ENCODE assay signal across 15 mouse cellular contexts in the genomic region with DNA sequence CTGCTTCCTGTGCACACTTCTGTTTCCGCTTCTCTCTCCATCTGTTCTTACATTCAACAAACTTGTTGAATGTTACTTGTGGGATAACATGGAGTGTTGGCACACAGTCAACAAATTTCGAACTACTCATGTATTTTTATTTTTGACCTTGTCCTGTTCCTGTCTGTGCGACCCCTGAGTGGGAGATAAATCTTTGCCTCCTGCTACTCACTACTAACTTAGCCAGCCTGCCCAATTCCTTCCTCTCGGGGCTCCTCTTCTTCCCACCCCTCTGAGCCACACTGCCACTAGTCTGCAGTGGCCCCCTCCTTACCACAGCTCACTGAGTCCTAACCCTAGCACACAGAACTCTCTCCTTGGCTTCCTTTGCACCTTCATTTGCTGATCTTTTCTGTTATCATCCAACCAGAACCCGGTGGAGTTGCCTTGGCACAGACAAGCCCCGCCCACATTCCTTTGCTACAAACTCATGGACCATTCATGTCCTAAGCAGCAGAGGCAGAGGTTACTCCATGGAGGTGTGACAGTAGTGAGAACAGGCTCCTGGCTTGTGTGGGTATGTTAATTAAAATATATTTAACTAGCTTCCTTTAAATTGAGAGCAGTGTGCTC.
DNase-seq lines count a peak whose midpoint lies in the region; ATAC-seq and TF ChIP-seq lines count a peak whose summit lies in the region.
"Had no signal": no experiment of that assay in that cellular context is flagged by ENCODE, and none has a peak within 500 bp of the region (broad histone marks: within the 10 kb centered on the region; RNA-seq: fewer than 3 reads in every experiment).

No protein-coding gene starts in this region.

- H3K9ac ChIP-seq in heart, embryonic 14.5 days (ENCODE audit: low read length), result no peak overlapping the region
- H3K9ac ChIP-seq in heart, adult 2 months (ENCODE audit: low read depth, low read length), result no peak overlapping the region
- H3K9ac ChIP-seq in lung, postnatal 0 days (replicated peaks; ENCODE audit: low read depth), result no peak overlapping the region
- no peak overlapping the region for H3K9ac ChIP-seq in kidney, embryonic 14.5 days (ENCODE audit: low read depth, low read length)
- H3K9ac ChIP-seq in stomach, embryonic 16.5 days (ENCODE audit: low read length), result no peak overlapping the region
- H3K9ac ChIP-seq: embryonic facial prominence, embryonic 13.5 days; midbrain, embryonic 15.5 days had no signal

- no peak overlapping the region for H3K4me3 ChIP-seq in heart, embryonic 14.5 days (ENCODE audit: control insufficient read depth in 1 of 2, insufficient read depth in 1 of 2, low read depth in 1 of 2, low read length in 2 of 2)
- no peak overlapping the region for H3K4me3 ChIP-seq in heart, adult 2 months
- H3K4me3 ChIP-seq in lung, postnatal 0 days (ENCODE audit: low read depth, low read length), result no peak overlapping the region
- no peak overlapping the region for H3K4me3 ChIP-seq in kidney, embryonic 14.5 days (ENCODE audit: low read length)
- no peak overlapping the region for H3K4me3 ChIP-seq in stomach, embryonic 16.5 days (replicated peaks; ENCODE audit: low read length)
- H3K4me3 ChIP-seq: embryonic facial prominence, embryonic 13.5 days; forebrain, embryonic 10.5 days; midbrain, embryonic 15.5 days had no signal

- no peak for TF ChIP-seq POLR2A in heart, adult 2 months (IDR thresholded peaks at IDR 0.05; ENCODE audit: insufficient read depth, low read depth, low read length)

- no peaks in the 10 kb centered on the region for H3K27me3 ChIP-seq in heart, embryonic 14.5 days (ENCODE audit: control insufficient read depth, insufficient read depth, low read length)
- H3K27me3 ChIP-seq in heart, adult 2 months (ENCODE audit: control insufficient read depth, insufficient read depth, low read length), result no peaks in the 10 kb centered on the region
- no peaks in the 10 kb centered on the region for H3K27me3 ChIP-seq in lung, postnatal 0 days (replicated peaks; ENCODE audit: insufficient read depth, low read length)
- no peaks in the 10 kb centered on the region for H3K27me3 ChIP-seq in kidney, embryonic 14.5 days (ENCODE audit: control insufficient read depth, insufficient read depth, low read length)
- no peaks in the 10 kb centered on the region for H3K27me3 ChIP-seq in stomach, embryonic 16.5 days (ENCODE audit: control insufficient read depth, insufficient read depth, low read length)
- H3K27me3 ChIP-seq: embryonic facial prominence, embryonic 13.5 days; midbrain, embryonic 15.5 days had no signal

- TF ChIP-seq EP300 in heart, adult 2 months (IDR thresholded peaks at IDR 0.05; ENCODE audit: insufficient read depth, low read depth, low read length), result no peak
- TF ChIP-seq EP300 in lung, postnatal 0 days (IDR thresholded peaks at IDR 0.05), result no peak

- peak overlapping the region; percentile 46 for H3K4me2 ChIP-seq in heart, embryonic 14.5 days (ENCODE audit: low read length)
- H3K4me2 ChIP-seq in lung, postnatal 0 days (replicated peaks; ENCODE audit: low read depth, low read length), result no peak overlapping the region
- H3K4me2 ChIP-seq in kidney, embryonic 14.5 days (replicated peaks; ENCODE audit: low read depth, low read length), result no peak overlapping the region
- no peak overlapping the region for H3K4me2 ChIP-seq in stomach, embryonic 16.5 days (ENCODE audit: low read depth, low read length)
- H3K4me2 ChIP-seq: embryonic facial prominence, embryonic 13.5 days; midbrain, embryonic 15.5 days had no signal

- no peak for TF ChIP-seq CTCF in heart, adult 2 months (IDR thresholded peaks at IDR 0.05)
- TF ChIP-seq CTCF in lung, postnatal 0 days (IDR thresholded peaks at IDR 0.05), result no peak

- no peaks in the 10 kb centered on the region for H3K79me2 ChIP-seq in heart, adult 2 months (replicated peaks; ENCODE audit: control insufficient read depth, insufficient read depth, low read length)

- peaks cover 9 to 31% of the 10 kb centered on the region in 2 experiments for H3K4me1 ChIP-seq in heart, embryonic 14.5 days (ENCODE audit: control insufficient read depth in 2 of 2, insufficient read depth in 2 of 2, low read length in 2 of 2)
- H3K4me1 ChIP-seq in heart, adult 2 months (ENCODE audit: control insufficient read depth, insufficient read depth, low read length), result 0 out of 2 replicates have a peak, but pooled peaks cover 1% of the 10 kb centered on the region
- no peaks in the 10 kb centered on the region for H3K4me1 ChIP-seq in lung, postnatal 0 days (ENCODE audit: insufficient read depth, low read depth, low read length)
- H3K4me1 ChIP-seq in kidney, embryonic 14.5 days (ENCODE audit: control insufficient read depth, insufficient read depth, low read length), result no peaks in the 10 kb centered on the region
- no peaks in the 10 kb centered on the region for H3K4me1 ChIP-seq in stomach, embryonic 16.5 days (ENCODE audit: control insufficient read depth, insufficient read depth, low read length)
- H3K4me1 ChIP-seq: embryonic facial prominence, embryonic 13.5 days; forebrain, embryonic 10.5 days had no signal

- no peaks in the 10 kb centered on the region for H3K9me3 ChIP-seq in heart, embryonic 14.5 days (ENCODE audit: control insufficient read depth, low read length)
- H3K9me3 ChIP-seq in lung, postnatal 0 days (ENCODE audit: low read length), result no peaks in the 10 kb centered on the region
- no peaks in the 10 kb centered on the region for H3K9me3 ChIP-seq in kidney, embryonic 14.5 days (ENCODE audit: control insufficient read depth, low read length)
- no peaks in the 10 kb centered on the region for H3K9me3 ChIP-seq in stomach, embryonic 16.5 days (replicated peaks; ENCODE audit: control insufficient read depth, low read length)
- H3K9me3 ChIP-seq: embryonic facial prominence, embryonic 13.5 days; forebrain, embryonic 10.5 days; midbrain, embryonic 15.5 days had no signal

- intact Hi-C loops in heart, adult 2 months (cut with DNase I), result no loop called here

- H3K27ac ChIP-seq in heart, embryonic 14.5 days (replicated peaks in 1 of 2; ENCODE audit: control insufficient read depth in 1 of 2, insufficient read depth in 1 of 2, low read depth in 2 of 2, low read length in 2 of 2), result peak overlapping the region; percentile 83 to 88
- H3K27ac ChIP-seq in heart, adult 2 months, result no peak overlapping the region
- no peak overlapping the region for H3K27ac ChIP-seq in lung, postnatal 0 days (ENCODE audit: low read length)
- no peak overlapping the region for H3K27ac ChIP-seq in kidney, embryonic 14.5 days (ENCODE audit: low read depth, low read length)
- no peak overlapping the region for H3K27ac ChIP-seq in stomach, embryonic 16.5 days (ENCODE audit: low read length)
- H3K27ac ChIP-seq: embryonic facial prominence, embryonic 13.5 days; forebrain, embryonic 10.5 days; hindbrain, postnatal 0 days; macrophage; midbrain, embryonic 15.5 days had no signal

- DNase-seq in heart, adult 2 months, result no peak
- DNase-seq in lung, postnatal 0 days (ENCODE audit: low spot score), result no peak
- DNase-seq in lung, postnatal 10 days, result no peak
- DNase-seq in layer of hippocampus, postnatal 14 days (ENCODE audit: low spot score in 2 of 2), result no peak
- DNase-seq: cerebellum, postnatal 25 days; right cerebral cortex, postnatal 25 days; thymus, adult 2 months had no signal

- 23% methylated on average over 6 of the region's 6 CpGs for WGBS in heart, embryonic 14.5 days
- 43% methylated on average over 6 of the region's 6 CpGs for WGBS in heart, adult 2 months
- 47% methylated on average over 6 of the region's 6 CpGs for WGBS in lung, postnatal 0 days
- WGBS in kidney, embryonic 14.5 days, result 76% methylated on average over 6 of the region's 6 CpGs
- 63% methylated on average over 6 of the region's 6 CpGs for WGBS in stomach, embryonic 16.5 days

- H3K36me3 ChIP-seq in heart, embryonic 14.5 days (ENCODE audit: control insufficient read depth, insufficient read depth, low read length), result peaks cover 67% of the 10 kb centered on the region
- no peaks in the 10 kb centered on the region for H3K36me3 ChIP-seq in heart, adult 2 months (ENCODE audit: control insufficient read depth, insufficient read depth, low read length)
- H3K36me3 ChIP-seq in lung, postnatal 0 days (ENCODE audit: insufficient read depth, low read length), result peaks cover 11% of the 10 kb centered on the region; the same call in 1 of the 2 replicates
- peaks cover 49% of the 10 kb centered on the region for H3K36me3 ChIP-seq in kidney, embryonic 14.5 days (ENCODE audit: control insufficient read depth, insufficient read depth, low read length)
- H3K36me3 ChIP-seq in stomach, embryonic 16.5 days (ENCODE audit: control insufficient read depth, insufficient read depth, low read length), result peaks cover 12% of the 10 kb centered on the region

- peak; percentile 80 for ATAC-seq in heart, embryonic 14.5 days (ENCODE audit: insufficient number of reproducible peaks, insufficient read depth, low FRiP score, low read depth)
- ATAC-seq in lung, postnatal 0 days, result peak; percentile 49
- peak; percentile 58; the same call in 1 of the 2 replicates for ATAC-seq in kidney, embryonic 14.5 days (ENCODE audit: low FRiP score, low TSS enrichment)
- ATAC-seq in stomach, embryonic 16.5 days (ENCODE audit: insufficient read depth, low FRiP score), result peak; percentile 50
- ATAC-seq: hindbrain, postnatal 0 days; midbrain, embryonic 15.5 days had no signal

Comparison
In these comparisons a context has a peak if more than half of its experiments do, and no peak if none do; other contexts are left out.
1. H3K27ac ChIP-seq: peak in heart, embryonic 14.5 days (2 of 2); none in heart, adult 2 months (single experiment), lung, postnatal 0 days (single experiment), kidney, embryonic 14.5 days (single experiment) and stomach, embryonic 16.5 days (single experiment).
2. Peak in every context shown above with its lines, with median percentiles within 50 percentile points of each other: ATAC-seq.